Mouse (Mus musculus) kidney, embryonic 16.5 days (tissue): Measurements from ENCODE around the gene Mef2b. TPM values are rescaled to one million over a fixed set of nuclear protein-coding genes. Genes with fewer than 3 reads are reported as not detected.

Experiments used
- ATAC-seq: fragments of 200-750 bp; cut with Nextera tagmentation; 2 replicates; pipeline ENCODE4 v1.8.0; 2017; ENCODE audit warnings: moderate TSS enrichment; ENCODE audit not compliant: low FRiP score, low TSS enrichment
- H3K27ac ChIP-seq: fragments of 300-500 bp; sonication (generic); 2 replicates; pipeline ENCODE4 v1.5.1; 2014; ENCODE audit warnings: low read length
- H3K27me3 ChIP-seq: fragments of 300-500 bp; sonication (generic); 2 replicates; pipeline ENCODE4 v1.6.1; 2014; ENCODE audit warnings: low read length, control low read depth, mixed read lengths; ENCODE audit not compliant: insufficient read depth
- H3K36me3 ChIP-seq: fragments of 300-500 bp; sonication (generic); 2 replicates; pipeline ENCODE4 v1.6.1; 2014; ENCODE audit warnings: low read length, control low read depth, mixed read lengths; ENCODE audit not compliant: insufficient read depth
- H3K4me1 ChIP-seq: fragments of 300-500 bp; sonication (generic); 2 replicates; pipeline ENCODE4 v1.6.1; 2014; ENCODE audit warnings: low read length, control low read depth, mixed read lengths; ENCODE audit not compliant: insufficient read depth
- H3K4me2 ChIP-seq: fragments of 300-500 bp; sonication (generic); replicated peaks from 2 replicates; pipeline ENCODE4 v1.6.1; 2014; ENCODE audit warnings: low read depth, low read length
- H3K4me3 ChIP-seq: fragments of 300-500 bp; sonication (generic); 2 replicates; pipeline ENCODE4 v1.5.1; 2014; ENCODE audit warnings: mild to moderate bottlenecking, low read length
- H3K9ac ChIP-seq: fragments of 300-500 bp; sonication (generic); replicated peaks from 2 replicates; pipeline ENCODE4 v1.6.1; 2014; ENCODE audit warnings: low read length
- H3K9me3 ChIP-seq: fragments of 300-500 bp; sonication (generic); 2 replicates; pipeline ENCODE4 v1.6.1; 2016; ENCODE audit warnings: low read length, control low read depth
- WGBS: fragments of 180-500 bp; shearing (Covaris S2); extraction: QIAGEN DNeasy Blood & Tissue Kit; methylation state at CpG from one replicate; pipeline ENCODE4 v1.1.7; 2014; 5-methylcytosine and 5-hydroxymethylcytosine counted together
- polyA plus RNA-seq: library from polyadenylated mRNA; unstranded; fragments of >200 nt; fragmentation: Nextera tagmentation; extraction: Ambion mirVana; gene quantifications from 2 replicates; pipeline ENCODE4 v1.2.1, GENCODE M21; 2015

Mef2b gene
- polyA plus RNA-seq, 1 experiment from 2014 or later: 0.24 TPM

DNA sequence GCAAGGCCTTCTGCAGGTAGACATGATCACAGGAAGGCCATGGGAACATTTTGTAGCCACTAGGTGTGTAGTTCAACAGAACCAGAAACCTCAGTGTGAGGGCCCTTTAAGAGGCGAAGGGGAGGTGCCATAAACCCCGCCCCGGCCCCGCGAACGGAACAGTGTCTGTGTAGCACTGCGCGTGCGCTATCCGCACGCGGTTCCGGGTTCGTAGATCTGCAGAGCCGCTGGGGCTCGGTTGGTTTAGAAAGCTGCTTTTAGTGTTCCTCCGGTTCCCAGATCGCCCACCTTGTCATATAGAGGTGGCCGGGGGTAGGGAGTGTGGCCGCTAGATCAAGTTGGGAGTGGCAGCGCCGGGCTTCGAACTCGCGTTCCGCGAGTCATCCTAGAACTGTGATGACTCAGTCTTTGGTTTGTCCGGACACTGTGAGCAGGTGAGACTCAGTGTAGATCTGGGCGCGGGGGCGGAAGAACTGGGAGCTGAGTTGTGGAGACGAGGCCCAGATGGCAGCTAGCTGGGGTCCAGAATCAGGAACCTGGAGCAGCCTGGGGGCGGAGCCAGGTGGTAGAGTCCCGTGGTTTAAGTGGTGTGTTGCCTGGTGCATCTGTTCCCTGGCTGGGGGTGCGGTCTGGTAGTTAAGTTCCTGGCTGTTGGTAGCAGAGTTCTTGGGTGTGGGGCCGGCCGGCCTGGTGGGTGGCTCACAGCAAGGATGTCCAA lies 8.2 kb upstream of the Mef2b start, which contains the start of gene Nr2c2ap:
Gene Nr2c2ap, plus strand, starts transcription at position 168 of the 718 bp plus-strand sequence.
- peak; percentile 90 for ATAC-seq
- Histone ChIP-seq H3K4me2 (peak within 1 kb of the TSS; percentile 70), H3K4me3 (peak within 1 kb of the TSS; percentile 66), H3K9ac (peak within 1 kb of the TSS; percentile 64), H3K27ac (no peak within 1 kb of the TSS), H3K27me3 (no peaks in the 10 kb centered on the region), H3K9me3 (no peaks in the 10 kb centered on the region), H3K36me3 (peaks cover 33% of the 10 kb centered on the region), H3K4me1 (peaks cover 11% of the 10 kb centered on the region)
- WGBS: 3% methylated on average over 37 of the region's 37 CpGs

DNA sequence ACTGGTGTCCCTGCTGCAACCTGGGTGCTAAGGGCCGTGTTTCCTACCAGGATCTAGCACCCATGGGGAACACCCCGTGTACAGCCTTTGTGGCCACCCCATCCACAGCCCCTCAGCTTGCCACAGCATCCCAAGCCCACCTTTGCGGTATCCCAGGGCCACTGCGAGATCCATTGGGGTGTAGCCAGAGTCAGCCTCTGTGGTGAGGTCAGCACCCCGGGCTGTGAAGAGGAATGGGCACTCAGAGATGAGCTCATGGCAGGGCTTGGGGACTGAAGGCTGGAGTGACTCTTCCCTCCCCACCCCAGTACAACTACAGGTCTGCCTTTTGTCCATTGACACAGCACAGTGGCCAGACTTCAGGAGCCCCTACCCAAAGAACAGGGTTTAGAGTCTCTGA lies 5.4 kb upstream of the Mef2b start:
- peaks cover 36% of the 10 kb centered on the region for H3K36me3 ChIP-seq
- H3K4me2 ChIP-seq: no peak overlapping the region
- no peak overlapping the region for H3K27ac ChIP-seq
- H3K9me3 ChIP-seq: no peaks in the 10 kb centered on the region
- H3K9ac ChIP-seq: no peak overlapping the region
- no peak overlapping the region for H3K4me3 ChIP-seq
- WGBS: 85% methylated on average over 5 of the region's 5 CpGs
- ATAC-seq: no peak
- H3K4me1 ChIP-seq: peaks cover 22% of the 10 kb centered on the region
- no peaks in the 10 kb centered on the region for H3K27me3 ChIP-seq

DNA sequence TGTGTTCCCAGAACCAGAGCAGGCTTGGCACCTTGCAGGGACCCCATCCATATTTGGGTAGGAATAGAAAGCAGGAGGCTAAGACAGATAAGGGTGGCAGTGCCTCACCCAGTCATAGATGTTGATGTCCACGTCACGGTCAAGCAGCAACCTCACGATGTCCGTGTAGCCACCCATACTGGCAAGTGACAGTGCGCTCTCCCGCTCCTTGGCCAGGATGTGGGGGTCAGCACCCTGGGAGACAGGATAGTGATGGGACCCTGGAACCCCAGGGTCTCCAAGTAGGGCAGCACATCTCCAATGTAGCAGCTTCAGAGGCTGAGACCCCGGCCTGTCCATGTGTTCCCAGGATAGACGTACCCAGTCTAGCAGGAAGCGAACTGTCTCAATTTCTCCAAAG lies 4.6 kb upstream of the Mef2b start:
- no peak overlapping the region for H3K27ac ChIP-seq
- 88% methylated on average over 9 of the region's 9 CpGs for WGBS
- no peak overlapping the region for H3K4me3 ChIP-seq

DNA sequence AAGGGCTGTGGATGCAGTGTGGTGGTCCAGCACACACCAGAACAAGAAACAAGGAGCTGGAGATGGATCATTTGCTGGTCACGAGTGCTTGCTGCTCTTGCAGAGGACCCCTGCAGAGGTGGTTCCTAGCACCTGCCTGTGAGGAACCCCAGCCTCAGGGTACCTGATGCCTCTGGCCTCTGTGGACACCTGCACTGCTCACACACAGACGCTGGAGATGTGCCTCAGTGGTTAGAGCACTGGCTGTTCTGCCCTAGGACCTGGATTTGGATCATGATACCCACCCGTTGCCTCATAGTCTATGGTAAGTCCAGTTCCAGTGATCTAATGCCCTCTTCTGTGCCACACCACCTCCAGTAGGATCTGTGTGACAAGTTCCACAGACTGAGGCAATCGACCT lies 2.9 kb upstream of the Mef2b start:
- 88% methylated on average over 4 of the region's 4 CpGs for WGBS
- Histone ChIP-seq H3K9me3 (no peaks in the 10 kb centered on the region), H3K4me2 (no peak overlapping the region), H3K27ac (no peak overlapping the region), H3K4me3 (no peak overlapping the region), H3K36me3 (peaks cover 36% of the 10 kb centered on the region), H3K9ac (no peak overlapping the region), H3K27me3 (no peaks in the 10 kb centered on the region), H3K4me1 (peaks cover 27% of the 10 kb centered on the region)
- ATAC-seq: no peak

More for the DNA sequence above, 4.6 kb upstream of the Mef2b start:
- H3K27me3 ChIP-seq: no peaks in the 10 kb centered on the region
- no peak overlapping the region for H3K4me2 ChIP-seq
- no peaks in the 10 kb centered on the region for H3K9me3 ChIP-seq
- peaks cover 17% of the 10 kb centered on the region for H3K4me1 ChIP-seq
- H3K9ac ChIP-seq: no peak overlapping the region
- ATAC-seq: no peak
- peaks cover 36% of the 10 kb centered on the region for H3K36me3 ChIP-seq

DNA sequence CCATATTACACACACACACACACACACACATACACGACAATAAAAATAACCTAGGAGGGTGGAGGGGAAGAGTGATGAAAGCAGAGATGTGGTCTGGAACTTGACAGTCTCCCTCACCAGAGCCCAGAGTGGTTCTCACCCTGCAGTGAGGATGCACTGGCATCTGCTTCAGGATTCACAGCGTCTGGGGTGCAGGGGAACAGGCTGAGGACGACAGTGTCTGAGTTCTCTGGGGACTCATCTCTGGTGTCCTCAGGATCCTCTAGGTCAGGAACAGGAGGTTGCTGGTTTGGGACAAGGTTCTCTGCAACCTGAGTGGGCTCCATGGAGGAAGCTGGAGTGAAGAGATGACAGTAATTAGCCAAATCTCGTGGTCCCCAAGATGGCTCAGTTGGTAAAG lies 1.6 kb upstream of the Mef2b start:
- Histone ChIP-seq H3K4me2 (peak overlapping the region; percentile 68), H3K9me3 (no peaks in the 10 kb centered on the region), H3K27me3 (no peaks in the 10 kb centered on the region), H3K4me3 (peak overlapping the region; percentile 76), H3K4me1 (peaks cover 22% of the 10 kb centered on the region), H3K9ac (no peak overlapping the region), H3K36me3 (peaks cover 36% of the 10 kb centered on the region), H3K27ac (no peak overlapping the region)
- WGBS: 81% methylated on average over 4 of the region's 4 CpGs
- no peak for ATAC-seq

DNA sequence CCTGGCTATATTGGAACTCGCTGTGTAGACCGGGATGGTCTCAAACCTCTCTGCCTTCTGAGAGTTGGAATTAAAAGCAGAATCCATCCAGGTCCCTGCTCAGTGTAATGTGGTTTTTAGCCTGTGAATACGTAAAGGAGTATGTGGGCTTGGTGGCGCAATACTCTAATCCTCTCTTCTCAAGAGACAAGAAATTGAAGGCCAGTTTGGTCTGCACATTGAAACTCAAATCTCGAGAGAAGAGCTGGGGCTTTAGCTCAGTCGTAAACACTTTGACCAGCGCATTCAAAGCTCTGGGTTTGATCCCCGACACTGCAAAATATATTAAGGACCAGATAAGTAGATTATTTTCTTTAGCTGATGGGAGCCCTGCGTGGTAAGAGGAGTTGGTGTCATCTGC lies 470 bp downstream of the Mef2b start:
- whole genome bisulfite sequencing: 7% methylated on average over 9 of the region's 9 CpGs
- Histone ChIP-seq H3K4me3 (peak overlapping the region; percentile 76), H3K9me3 (no peaks in the 10 kb centered on the region), H3K36me3 (peaks cover 31% of the 10 kb centered on the region), H3K4me1 (peaks cover 22% of the 10 kb centered on the region), H3K27me3 (no peaks in the 10 kb centered on the region), H3K27ac (peak overlapping the region; percentile 80), H3K9ac (peak overlapping the region; percentile 76), H3K4me2 (peak overlapping the region; percentile 68)
- ATAC-seq: no peak

DNA sequence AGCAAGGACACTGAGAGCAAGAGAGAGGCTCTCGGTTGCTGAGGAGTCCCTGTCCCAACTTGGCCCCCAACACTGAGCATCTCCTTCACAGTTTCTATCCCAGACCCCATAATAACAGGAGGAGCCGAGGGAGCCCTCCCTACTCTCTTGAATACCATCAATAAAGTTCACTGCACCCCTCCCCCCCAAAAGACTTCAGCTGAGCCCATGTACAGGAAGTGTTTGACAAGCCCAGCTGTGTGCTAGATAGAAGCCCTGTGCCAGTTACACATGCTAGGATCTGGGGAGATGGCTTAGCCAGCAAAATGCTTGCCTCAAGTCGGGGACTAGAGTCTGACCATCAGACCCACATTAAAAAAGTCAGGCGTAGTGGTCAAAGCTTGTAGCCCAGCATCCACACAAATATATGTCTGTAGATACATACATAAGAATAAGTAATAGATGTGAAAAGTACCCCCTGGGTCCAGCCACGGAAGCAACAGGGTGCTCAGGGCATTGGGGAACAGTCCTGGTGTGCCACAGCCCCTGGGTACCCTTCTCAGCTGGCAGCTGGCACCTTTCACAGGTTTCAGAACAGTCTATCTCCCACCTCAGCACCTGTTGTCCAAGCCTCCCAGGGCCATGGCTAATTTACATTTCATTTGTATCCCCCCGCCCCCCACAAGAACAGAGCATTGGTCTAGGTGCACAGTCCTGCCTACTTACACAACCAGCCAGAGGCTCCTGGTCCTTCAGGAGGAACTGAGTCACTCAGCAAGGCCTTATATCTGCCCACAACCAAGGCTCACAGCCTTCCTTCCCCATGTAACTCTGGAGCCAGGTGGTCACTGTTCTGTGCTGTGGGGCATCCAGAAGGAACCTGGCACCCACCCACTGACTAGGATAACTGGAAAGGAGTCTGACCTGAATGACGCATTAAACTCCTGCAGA lies 8.4 kb downstream of the Mef2b start:
- H3K9me3 ChIP-seq: no peaks in the 10 kb centered on the region
- peaks cover 7% of the 10 kb centered on the region; the same call in 1 of the 2 replicates for H3K4me1 ChIP-seq
- H3K9ac ChIP-seq: no peak overlapping the region
- no peak overlapping the region for H3K27ac ChIP-seq
- 84% methylated on average over 7 of the region's 7 CpGs for WGBS
- no peak overlapping the region for H3K4me3 ChIP-seq
- H3K4me2 ChIP-seq: no peak overlapping the region
- H3K27me3 ChIP-seq: no peaks in the 10 kb centered on the region
- ATAC-seq: no peak
- H3K36me3 ChIP-seq: peaks cover 29% of the 10 kb centered on the region

DNA sequence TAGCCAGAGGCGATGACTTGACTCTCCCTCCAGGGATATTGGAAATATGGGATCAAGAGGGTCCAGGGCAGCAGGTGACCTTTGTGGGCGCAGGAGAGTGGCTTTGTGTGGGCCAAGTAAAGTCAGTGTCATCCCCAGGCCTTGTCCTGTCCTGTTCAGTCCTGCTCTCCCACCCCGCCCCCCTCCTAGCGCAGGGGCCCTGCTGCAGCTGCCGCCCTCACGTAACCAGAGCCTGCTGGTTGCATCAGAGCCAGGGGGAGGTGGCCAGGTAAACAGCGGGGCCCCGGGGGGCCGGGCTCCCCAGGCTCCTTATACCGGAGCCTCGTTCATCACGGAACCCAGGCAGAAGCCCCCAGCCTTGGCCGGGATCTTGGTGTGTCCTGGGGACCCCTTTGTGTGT lies 10.6 kb downstream of the Mef2b start:
- Histone ChIP-seq H3K36me3 (peaks cover 15% of the 10 kb centered on the region; the same call in 1 of the 2 replicates), H3K4me3 (no peak overlapping the region), H3K27ac (no peak overlapping the region), H3K4me1 (peaks cover 7% of the 10 kb centered on the region; the same call in 1 of the 2 replicates), H3K9ac (peak overlapping the region; percentile 50; the same call in 1 of the 2 replicates), H3K9me3 (no peaks in the 10 kb centered on the region), H3K4me2 (0 out of 2 replicates have a peak overlapping the region, but pooled peaks have one; percentile 2), H3K27me3 (no peaks in the 10 kb centered on the region)
- WGBS: 14% methylated on average over 13 of the region's 13 CpGs
- peak; percentile 17; the same call in 1 of the 2 replicates for ATAC-seq

DNA sequence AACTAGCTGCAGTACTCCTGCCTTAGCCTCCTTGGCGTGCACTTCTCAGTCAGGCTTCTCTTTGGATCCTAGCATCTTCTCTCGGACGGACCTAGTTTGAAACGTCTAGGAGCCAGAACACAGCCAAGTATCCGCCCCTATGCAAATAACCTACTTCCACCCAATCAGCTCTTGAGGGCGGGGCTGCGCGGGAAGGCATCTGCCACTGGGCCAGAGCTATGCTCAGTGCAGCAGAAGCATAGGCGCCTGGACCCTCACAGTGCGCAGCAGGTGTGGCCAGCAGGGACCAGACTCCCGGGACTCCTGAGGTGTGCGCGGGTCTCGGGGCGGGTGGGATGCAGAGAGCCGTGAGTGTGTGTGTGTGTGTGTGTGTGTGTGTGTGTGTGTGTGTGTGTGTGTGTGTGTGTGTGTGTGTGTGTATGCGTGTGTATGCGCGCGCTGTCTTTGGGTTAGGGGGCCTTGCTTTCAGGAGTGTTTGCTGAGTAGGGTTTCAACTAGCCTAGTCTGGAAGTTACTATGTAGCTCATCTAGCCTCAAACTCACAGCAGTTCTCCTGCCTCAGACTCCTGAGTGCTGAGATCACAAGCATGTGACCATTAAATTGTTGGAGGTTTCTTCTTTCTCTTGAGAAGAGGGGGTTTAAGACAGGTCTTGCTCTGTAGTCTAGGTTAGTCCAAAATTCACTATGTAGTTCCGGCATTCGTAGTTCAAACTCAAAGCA lies 13.2 kb downstream of the Mef2b start:
- no peak overlapping the region for H3K4me3 ChIP-seq
- H3K36me3 ChIP-seq: no peaks in the 10 kb centered on the region
- 16% methylated on average over 21 of the region's 22 CpGs for WGBS

More for the DNA sequence above, 13.2 kb downstream of the Mef2b start:
- H3K9me3 ChIP-seq: no peaks in the 10 kb centered on the region
- no peak overlapping the region for H3K27ac ChIP-seq
- peak; percentile 99 for ATAC-seq
- H3K4me1 ChIP-seq: peaks cover 7% of the 10 kb centered on the region; the same call in 1 of the 2 replicates
- H3K27me3 ChIP-seq: no peaks in the 10 kb centered on the region
- H3K9ac ChIP-seq: no peak overlapping the region
- H3K4me2 ChIP-seq: peak overlapping the region; percentile 28
